ENCODE assay signal across 11 mouse cellular contexts in genomic region chr1:74007398-74008050, GRCm38 (mm10).
DNase-seq lines count a peak whose midpoint lies in the region; ATAC-seq lines count a peak whose summit lies in the region.
"Had no signal": no experiment of that assay in that cellular context is flagged by ENCODE, and none has a peak within 500 bp of the region (broad histone marks: within the 10 kb centered on the region; RNA-seq: fewer than 3 reads in every experiment).

No protein-coding gene starts in this region.

- H3K9ac ChIP-seq in heart, embryonic 15.5 days, result 0 out of 2 replicates have a peak overlapping the region, but pooled peaks have one; percentile 43
- no peak overlapping the region for H3K9ac ChIP-seq in limb, embryonic 12.5 days (replicated peaks)
- H3K9ac ChIP-seq in hindbrain, embryonic 16.5 days (ENCODE audit: low read depth, low read length), result no peak overlapping the region
- H3K9ac ChIP-seq: midbrain, embryonic 12.5 days had no signal

- DNase-seq in spleen, postnatal 36 days (ENCODE audit: low spot score in 2 of 2), result peak; percentile 49 to 54
- no peak for DNase-seq in spleen, adult 12 weeks (ENCODE audit: low spot score)
- DNase-seq in testis, postnatal 14 days (ENCODE audit: low spot score), result peak; percentile 68
- DNase-seq in layer of hippocampus, postnatal 10 days (ENCODE audit: low spot score in 2 of 2), result no peak
- DNase-seq in embryo, embryonic 10.5 days (ENCODE audit: low spot score), result no peak

- no peak overlapping the region for H3K4me3 ChIP-seq in heart, embryonic 15.5 days
- H3K4me3 ChIP-seq in limb, embryonic 12.5 days (replicated peaks), result no peak overlapping the region
- H3K4me3 ChIP-seq in hindbrain, embryonic 16.5 days (ENCODE audit: low read length), result no peak overlapping the region
- H3K4me3 ChIP-seq: erythroblast, embryonic 14.5 days; midbrain, embryonic 12.5 days had no signal

- no peaks in the 10 kb centered on the region for H3K27me3 ChIP-seq in heart, embryonic 15.5 days
- H3K27me3 ChIP-seq in limb, embryonic 12.5 days, result no peaks in the 10 kb centered on the region
- H3K27me3 ChIP-seq in hindbrain, embryonic 16.5 days (replicated peaks; ENCODE audit: control insufficient read depth, insufficient read depth, low read length), result no peaks in the 10 kb centered on the region
- H3K27me3 ChIP-seq: midbrain, embryonic 12.5 days; Patski had no signal

- H3K4me1 ChIP-seq in heart, embryonic 15.5 days (replicated peaks), result peaks cover 84% of the 10 kb centered on the region
- H3K4me1 ChIP-seq in limb, embryonic 12.5 days (replicated peaks), result peaks cover 32% of the 10 kb centered on the region
- H3K4me1 ChIP-seq in hindbrain, embryonic 16.5 days (ENCODE audit: control insufficient read depth, insufficient read depth, low read depth, low read length), result peaks cover 4% of the 10 kb centered on the region
- H3K4me1 ChIP-seq: midbrain, embryonic 12.5 days had no signal

- no peaks in the 10 kb centered on the region for H3K36me3 ChIP-seq in heart, embryonic 15.5 days
- peaks cover 21% of the 10 kb centered on the region for H3K36me3 ChIP-seq in limb, embryonic 12.5 days
- no peaks in the 10 kb centered on the region for H3K36me3 ChIP-seq in hindbrain, embryonic 16.5 days (ENCODE audit: control insufficient read depth, insufficient read depth, low read length)
- H3K36me3 ChIP-seq: midbrain, embryonic 12.5 days had no signal

- ATAC-seq in heart, embryonic 15.5 days (replicated peaks; ENCODE audit: insufficient number of reproducible peaks, insufficient read depth, low FRiP score, low read depth), result peak; percentile 55
- ATAC-seq in limb, embryonic 12.5 days (ENCODE audit: insufficient number of reproducible peaks, insufficient read depth, low FRiP score, low TSS enrichment, low read depth), result no peak
- no peak for ATAC-seq in hindbrain, embryonic 16.5 days

- H3K4me2 ChIP-seq in heart, embryonic 15.5 days, result peak overlapping the region; percentile 44
- H3K4me2 ChIP-seq in limb, embryonic 12.5 days, result no peak overlapping the region
- H3K4me2 ChIP-seq in hindbrain, embryonic 16.5 days (ENCODE audit: low read length), result no peak overlapping the region
- H3K4me2 ChIP-seq: midbrain, embryonic 12.5 days had no signal

- H3K27ac ChIP-seq in heart, embryonic 15.5 days, result peak overlapping the region; percentile 98
- peak overlapping the region; percentile 25; the same call in 1 of the 2 replicates for H3K27ac ChIP-seq in limb, embryonic 12.5 days
- no peak overlapping the region for H3K27ac ChIP-seq in hindbrain, embryonic 16.5 days (ENCODE audit: low read depth, low read length)
- H3K27ac ChIP-seq: midbrain, embryonic 12.5 days had no signal

- 16% methylated on average over 7 of the region's 7 CpGs for WGBS in heart, embryonic 15.5 days
- WGBS in limb, embryonic 12.5 days, result 54% methylated on average over 7 of the region's 7 CpGs
- 68% methylated on average over 7 of the region's 7 CpGs for WGBS in hindbrain, embryonic 16.5 days

- no peaks in the 10 kb centered on the region for H3K9me3 ChIP-seq in heart, embryonic 15.5 days (replicated peaks)
- H3K9me3 ChIP-seq in limb, embryonic 12.5 days, result peaks cover 8% of the 10 kb centered on the region
- H3K9me3 ChIP-seq in hindbrain, embryonic 16.5 days (ENCODE audit: control insufficient read depth, low read length), result no peaks in the 10 kb centered on the region

Comparison
In these comparisons a context has a peak if more than half of its experiments do, and no peak if none do; other contexts are left out.
1. DNase-seq: peak in spleen, postnatal 36 days (2 of 2) and testis, postnatal 14 days (single experiment); none in spleen, adult 12 weeks (single experiment), layer of hippocampus, postnatal 10 days (0 of 2) and embryo, embryonic 10.5 days (single experiment).